Mouse (Mus musculus) left cerebral cortex, postnatal 25 days (tissue): ENCODE measurements around the gene Rabgef1. TPM values are rescaled to one million over a fixed set of nuclear protein-coding genes. Genes with fewer than 3 reads are reported as not detected.
"Not testable (repeated sequence)": the region's sequence is repeated elsewhere in the genome, so short reads cannot be mapped to it uniquely, and the experiment has no call there.

ENCODE experiments used
- DNase-seq, 2 experiments: peaks; one replicate each; pipeline ENCODE4 v3.0.0; 2022; ENCODE audit warnings: low spot score in 2 of 2, mixed read lengths in 1 of 2
- intact Hi-C: fragments of 180-260 bp; cut with DNase I; formaldehyde crosslinking; loops from one replicate; pipeline ENCODE4 v1.15.1; 2025
- total RNA-seq, 2 experiments: library from RNA; stranded (reverse); gene quantifications; 2 replicates each; pipeline ENCODE4 v1.2.3; 2021

The Rabgef1 gene
- total RNA-seq, 2 experiments from 2014 or later: 55.8 to 57.4 TPM

DNA sequence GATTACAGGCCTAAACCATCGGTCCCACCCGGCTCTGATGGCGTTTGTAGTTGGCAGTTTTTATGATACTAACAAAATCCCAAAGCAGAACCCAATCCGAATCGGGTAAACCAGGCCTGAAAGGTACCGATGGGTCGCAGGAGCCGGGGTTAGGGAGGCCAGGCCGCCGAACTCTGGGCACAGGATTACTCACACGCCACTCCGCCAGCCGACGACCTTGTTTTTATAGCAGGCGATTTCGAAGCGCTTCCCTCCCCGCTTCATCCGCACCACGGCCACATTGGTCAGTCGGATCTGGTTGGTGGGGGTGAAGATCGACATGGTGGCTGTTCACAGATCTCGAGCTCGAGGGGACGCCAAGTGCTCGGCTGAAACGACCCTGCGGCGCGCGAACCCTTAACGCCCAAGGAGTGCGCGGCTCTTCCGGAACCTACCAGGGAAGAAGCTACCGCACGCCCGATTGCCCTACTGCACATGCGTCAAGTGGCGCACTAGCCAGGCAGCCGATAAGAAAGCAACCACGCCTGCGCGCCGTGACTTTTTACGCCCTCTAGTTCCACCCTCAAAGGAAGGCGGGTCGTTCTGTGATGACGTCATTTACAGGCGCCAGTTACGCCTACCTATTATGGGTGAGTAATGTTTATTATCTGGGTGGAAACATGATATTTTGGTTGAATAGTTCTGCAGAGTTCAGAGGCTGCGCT lies 83.6 kb downstream of the Rabgef1 start, which contains the start of the genes Sbds and Tyw1:
Sbds (minus strand) TSS at position 514 of the 704 bp plus-strand sequence.
Tyw1 (plus strand) TSS at position 603 of the 704 bp plus-strand sequence.
- intact Hi-C loops: loop anchor here (10.0 kb wide), 1 partner anchor 540 kb away; the partner anchor contains the start of gene Mrps17
- DNase-seq: peak; percentile 98 to 99

DNA sequence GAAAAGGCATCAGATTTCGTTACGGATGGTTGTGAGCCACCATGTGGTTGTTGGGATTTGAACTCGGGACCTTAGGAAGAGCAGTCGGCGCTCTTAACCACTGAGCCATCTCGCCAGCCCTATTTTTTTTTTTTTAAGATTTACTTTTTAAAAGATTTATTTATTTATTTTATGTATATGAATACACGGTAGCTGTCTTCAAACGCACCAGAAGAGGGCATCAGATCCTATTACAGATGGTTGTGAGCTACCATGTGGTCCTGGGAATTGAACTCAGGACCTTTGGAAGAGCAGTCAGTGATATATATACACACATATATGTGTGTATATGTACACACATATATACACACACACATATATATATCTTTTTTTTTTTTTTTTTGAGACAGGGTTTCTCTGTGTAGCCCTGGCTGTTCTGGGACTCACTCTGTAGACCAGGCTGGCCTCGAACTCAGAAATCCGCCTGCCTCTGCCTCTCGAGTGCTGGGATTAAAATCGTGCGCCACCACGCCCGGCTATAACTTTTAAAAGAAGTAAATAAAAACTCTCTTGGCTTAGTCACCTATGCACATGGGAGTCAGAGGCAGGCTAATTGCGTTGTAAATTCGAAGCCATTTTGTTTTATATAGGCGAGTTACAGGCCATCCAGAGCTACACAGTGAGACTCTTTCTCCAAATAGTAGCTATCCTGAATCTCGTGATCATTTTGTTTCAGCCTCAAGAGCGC lies 84.4 kb downstream of the Rabgef1 start:
- intact Hi-C loops: loop anchor here (10.0 kb wide), 1 partner anchor 541 kb away; the partner anchor contains the start of gene Mrps17
- DNase-seq: not testable (repeated sequence)

DNA sequence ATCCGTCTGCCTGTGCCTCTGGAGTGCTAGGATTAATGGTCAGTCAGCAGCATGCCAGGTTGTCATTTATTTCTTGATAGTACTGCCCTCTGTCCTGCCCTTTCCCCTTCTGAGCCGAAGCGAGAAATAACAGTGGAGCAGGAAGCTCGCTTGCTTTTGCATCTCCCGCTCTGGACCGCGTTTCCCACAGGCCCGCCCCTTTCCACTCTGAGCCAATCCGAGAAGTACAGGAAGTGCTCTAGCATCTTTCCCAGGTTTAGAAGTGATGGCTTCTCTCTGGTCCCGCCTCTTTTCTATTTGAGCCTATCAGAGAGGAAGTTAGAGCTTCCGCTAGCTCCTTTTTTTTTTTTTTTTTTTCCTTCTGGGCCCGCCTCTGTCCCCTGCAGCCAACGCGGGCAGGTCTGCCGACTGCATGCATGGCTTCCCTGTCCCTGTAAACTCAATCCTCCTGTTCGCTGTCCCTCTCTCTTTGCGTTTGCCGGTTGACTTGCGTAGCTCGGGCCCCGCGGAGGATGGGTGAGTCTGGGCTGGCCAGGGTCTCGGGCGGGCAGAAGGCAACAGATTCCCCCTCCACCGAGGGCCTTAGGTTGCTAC lies 85.2 kb downstream of the Rabgef1 start:
- DNase-seq: peak; percentile 87 to 98
- intact Hi-C loops: loop anchor here (10.0 kb wide), 1 partner anchor 542 kb away; the partner anchor contains the start of gene Mrps17

DNA sequence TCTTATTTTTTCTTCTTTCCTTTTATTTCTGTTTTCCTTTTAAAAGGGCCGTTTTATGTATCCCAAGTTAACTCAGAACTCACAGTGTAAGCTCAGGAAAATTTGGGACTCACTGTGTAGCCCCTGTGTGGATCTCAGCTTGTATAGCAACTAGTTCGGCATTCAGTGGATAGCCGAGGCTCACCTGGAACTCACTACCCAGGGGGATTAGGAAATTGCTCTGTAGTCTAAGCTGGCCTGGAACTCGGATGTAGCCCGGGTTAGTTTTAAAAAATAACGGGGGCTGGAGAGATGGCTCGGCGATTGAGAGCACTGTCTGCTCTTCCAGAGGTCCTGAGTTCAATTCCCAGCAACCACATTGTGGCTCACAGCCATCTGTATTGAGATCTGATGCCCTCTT lies 85.7 kb downstream of the Rabgef1 start:
- no peak for DNase-seq
- intact Hi-C loops: loop anchor here (10.0 kb wide), 1 partner anchor 543 kb away; the partner anchor contains the start of gene Mrps17

DNA sequence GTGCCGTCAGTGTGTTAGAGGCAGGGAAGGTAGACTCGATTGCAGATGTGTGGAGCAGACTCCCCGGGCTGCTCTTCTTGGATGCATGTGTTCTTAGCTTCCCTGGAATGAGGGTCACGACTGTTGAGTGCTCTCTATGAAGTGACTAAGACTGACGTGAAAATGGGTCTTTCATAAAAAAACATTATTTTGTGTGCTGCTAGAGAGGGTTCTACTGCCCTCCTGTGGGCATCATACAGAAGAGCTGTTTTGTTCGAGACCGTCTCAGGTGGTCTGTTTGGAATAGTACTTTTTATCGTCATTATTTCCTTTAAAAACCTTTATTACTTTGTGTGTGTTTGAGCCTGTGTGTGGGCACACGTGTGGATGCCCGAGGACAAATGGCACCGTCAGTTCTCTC lies 91.9 kb downstream of the Rabgef1 start:
- intact Hi-C loops: no loop called here
- DNase-seq: no peak

Other genes with a start within 250 kb of the Rabgef1 start
- gene Vkorc1l1, start 229.8 kb upstream of the Rabgef1 start, total RNA-seq: 10 to 100 TPM; 44.6 to 46.3 TPM
- gene Gusb, start 168.7 kb upstream of the Rabgef1 start, total RNA-seq: 10 to 100 TPM; 11.4 to 11.5 TPM
- gene Asl, start 142.6 kb upstream of the Rabgef1 start, total RNA-seq: 10 to 100 TPM; 18.8 to 19.0 TPM
- 10 to 100 TPM; 29.7 to 30.7 TPM for gene Crcp, start 142.5 kb upstream of the Rabgef1 start, total RNA-seq
- 10 to 100 TPM; 33.3 to 34.1 TPM for gene Tpst1, start 98.5 kb upstream of the Rabgef1 start, total RNA-seq
- gene Kctd7, start 26.9 kb upstream of the Rabgef1 start, total RNA-seq: 10 to 100 TPM; 10.3 to 11.8 TPM
- gene Tmem248, start 45.3 kb downstream of the Rabgef1 start, total RNA-seq: 10 to 100 TPM; 39.3 to 42.9 TPM
- 10 to 100 TPM; 73.5 to 75.5 TPM for gene Sbds, start 83.7 kb downstream of the Rabgef1 start, total RNA-seq
- gene Tyw1, start 83.8 kb downstream of the Rabgef1 start, total RNA-seq: 10 to 100 TPM; 15.5 to 16.4 TPM
- 100 to 1,000 TPM; 130 to 154 TPM for gene Caln1, start 197.7 kb downstream of the Rabgef1 start, total RNA-seq
- 1 to 10 TPM; 1.1 to 1.6 TPM for gene A330070K13Rik, start 212.8 kb downstream of the Rabgef1 start, total RNA-seq